Mouse (Mus musculus) layer of hippocampus, adult 2 months (tissue): ENCODE data around the gene Ier3. TPM values are rescaled to one million over a fixed set of nuclear protein-coding genes. Genes with fewer than 3 reads are reported as not detected.
"Not testable (repeated sequence)": the region's sequence is repeated elsewhere in the genome, so short reads cannot be mapped to it uniquely, and the experiment has no call there.

Experiments used
- DNase-seq, 2 experiments: peaks; one replicate each; pipeline ENCODE4 v3.0.0; 2022; ENCODE audit warnings: low spot score in 2 of 2
- H3K27ac ChIP-seq: fragments of 200-600 bp; 2 replicates; pipeline ENCODE4 v1.8.1; 2022
- H3K4me3 ChIP-seq: fragments of 200-600 bp; 2 replicates; pipeline ENCODE4 v1.8.1; 2022; ENCODE audit warnings: mild to moderate bottlenecking
- CTCF ChIP-seq: fragments of 200-600 bp; conservative IDR thresholded peaks from 2 replicates; pipeline ENCODE4 v1.8.1; 2022; ENCODE audit warnings: antibody characterized with exemption, mild to moderate bottlenecking, moderate library complexity
- total RNA-seq, 2 experiments: library from RNA; stranded (reverse); gene quantifications; 2 replicates each; pipeline ENCODE4 v1.2.3; 2021

The Ier3 gene
- total RNA-seq, 2 experiments from 2014 or later: 5.0 to 6.1 TPM

DNA sequence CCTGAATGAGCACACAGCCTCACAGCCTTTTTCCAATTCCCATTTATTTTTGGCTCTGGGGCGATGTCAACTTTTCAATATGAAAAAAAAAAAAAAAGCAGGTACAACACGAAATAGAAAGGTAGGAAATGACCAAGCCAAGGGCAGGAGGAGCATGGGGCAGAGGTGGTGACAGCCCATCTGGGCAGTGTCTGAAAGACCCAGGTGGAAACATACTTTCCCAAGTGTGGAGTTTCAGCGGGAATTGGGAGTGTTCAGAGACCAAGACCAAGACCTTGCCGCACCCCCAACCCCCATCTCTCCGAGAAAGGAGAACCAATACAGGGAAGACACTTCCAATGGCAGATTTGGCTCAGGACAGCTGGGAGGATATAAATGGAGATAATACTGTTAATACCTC lies 12.4 kb downstream of the Ier3 start:
- DNase-seq: no peak
- Histone ChIP-seq H3K27ac (no peak overlapping the region), H3K4me3 (no peak overlapping the region)
- TF ChIP-seq CTCF: no peak

DNA sequence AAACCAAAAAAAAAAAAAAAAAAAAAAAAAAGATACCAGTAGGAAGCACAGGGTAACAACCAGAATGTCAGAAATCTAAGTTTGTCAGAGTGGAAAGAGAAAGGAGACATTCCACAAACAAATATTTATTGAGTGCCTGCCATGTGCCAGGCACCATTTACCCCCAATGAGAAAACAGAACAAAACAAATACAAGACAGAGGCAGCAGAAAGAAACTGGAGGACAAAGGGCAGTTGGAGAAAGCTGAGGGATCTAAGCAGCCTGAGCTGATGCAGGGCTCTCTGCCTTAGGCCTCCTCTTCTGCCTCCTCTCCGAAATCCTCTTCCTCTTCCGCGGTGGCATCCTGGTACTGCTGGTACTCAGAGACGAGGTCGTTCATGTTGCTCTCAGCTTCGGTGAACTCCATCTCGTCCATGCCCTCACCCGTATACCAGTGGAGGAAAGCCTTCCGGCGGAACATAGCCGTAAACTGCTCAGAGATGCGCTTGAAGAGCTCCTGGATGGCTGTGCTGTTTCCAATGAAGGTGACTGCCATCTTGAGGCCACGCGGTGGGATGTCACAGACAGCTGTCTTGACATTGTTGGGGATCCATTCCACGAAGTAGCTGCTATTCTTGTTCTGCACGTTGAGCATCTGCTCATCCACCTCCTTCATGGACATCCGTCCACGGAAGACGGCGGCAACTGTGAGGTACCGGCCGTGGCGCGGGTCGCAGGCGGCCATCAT lies 13.4 kb downstream of the Ier3 start:
- peak overlapping the region; percentile 56 for H3K27ac ChIP-seq
- no peak for DNase-seq
- peak; percentile 39 for TF ChIP-seq CTCF
- H3K4me3 ChIP-seq: peak overlapping the region; percentile 24; the same call in 1 of the 2 replicates

GRCm38 (mm10) chr17:35835424-35836140 lies 14.1 kb downstream of the Ier3 start:
- peak overlapping the region; percentile 56; the same call in 1 of the 2 replicates for H3K27ac ChIP-seq
- DNase-seq: no peak
- TF ChIP-seq CTCF: no peak
- H3K4me3 ChIP-seq: no peak overlapping the region; the same call in 1 of the 2 replicates

GRCm38 (mm10) chr17:35836178-35836965 lies 14.9 kb downstream of the Ier3 start:
- TF ChIP-seq CTCF: peak; percentile 93
- DNase-seq: peak; percentile 90 to 93
- Histone ChIP-seq H3K4me3 (peak overlapping the region; percentile 91), H3K27ac (peak overlapping the region; percentile 89)

DNA sequence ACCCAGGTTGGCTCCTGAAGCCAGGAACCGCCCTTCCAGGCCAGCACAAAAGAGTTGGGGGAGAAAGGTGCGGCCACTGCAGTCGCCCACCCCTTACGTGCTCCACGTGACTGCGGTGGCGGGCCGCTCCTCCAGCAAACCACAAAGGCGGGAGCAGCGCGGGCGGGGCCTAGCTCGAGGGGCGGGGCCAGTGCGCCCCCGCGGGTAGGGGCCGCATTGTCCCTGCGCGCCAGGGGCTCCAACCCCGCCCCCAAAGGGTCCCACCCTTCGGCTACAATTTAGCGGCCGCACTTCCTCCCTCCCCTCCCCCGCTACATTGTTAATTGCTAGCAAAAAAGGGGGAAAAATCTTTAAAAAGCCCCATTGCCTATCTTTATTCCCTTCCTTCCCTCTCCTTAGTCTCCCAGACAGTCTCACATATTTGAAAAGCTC lies 15.5 kb downstream of the Ier3 start:
- H3K4me3 ChIP-seq: peak overlapping the region; percentile 91
- DNase-seq: peak; percentile 82 to 85
- peak overlapping the region; percentile 89 for H3K27ac ChIP-seq
- TF ChIP-seq CTCF: no peak

GRCm38 (mm10) chr17:35837487-35837886 lies 16.0 kb downstream of the Ier3 start:
- Histone ChIP-seq H3K27ac (peak overlapping the region; percentile 89), H3K4me3 (peak overlapping the region; percentile 91)
- peak in 1 of 2 experiments; percentile 58 for DNase-seq
- no peak for TF ChIP-seq CTCF

GRCm38 (mm10) chr17:35838122-35838544 lies 16.6 kb downstream of the Ier3 start, which contains the start of gene Tubb5:
Tubb5 (minus strand) TSS chr17:35838306.
- peak; percentile 96 to 97 for DNase-seq
- TF ChIP-seq CTCF: 0 out of 2 replicates have a peak, but pooled peaks have one; percentile 7
- H3K27ac ChIP-seq: peak within 1 kb of the TSS; percentile 89
- peak within 1 kb of the TSS; percentile 91 for H3K4me3 ChIP-seq

GRCm38 (mm10) chr17:35838570-35838969 lies 17.1 kb downstream of the Ier3 start:
- TF ChIP-seq CTCF: no peak
- DNase-seq: no peak
- Histone ChIP-seq H3K4me3 (peak overlapping the region; percentile 26; the same call in 1 of the 2 replicates), H3K27ac (peak overlapping the region; percentile 63; the same call in 1 of the 2 replicates)

GRCm38 (mm10) chr17:35839002-35839401 lies 17.5 kb downstream of the Ier3 start:
- peak overlapping the region; percentile 63; the same call in 1 of the 2 replicates for H3K27ac ChIP-seq
- H3K4me3 ChIP-seq, DNase-seq: not testable (repeated sequence)

- no peak for TF ChIP-seq CTCF
- Histone ChIP-seq H3K4me3 (peak overlapping the region; percentile 55), H3K27ac (peak overlapping the region; percentile 86)
- DNase-seq: no peak
Observed at GRCm38 (mm10) chr17:35840561-35840960, 19.1 kb downstream of the Ier3 start.

- peak within 1 kb of the TSS; percentile 67 for H3K4me3 ChIP-seq
- DNase-seq: peak; percentile 99 to 100
- TF ChIP-seq CTCF: peak; percentile 51
- H3K27ac ChIP-seq: peak within 1 kb of the TSS; percentile 86
Observed at GRCm38 (mm10) chr17:35841076-35841950, 19.8 kb downstream of the Ier3 start, which contains the start of gene Mdc1. Mdc1 (plus strand) TSS chr17:35841515.
